Mouse (Mus musculus) lung, adult 2 months (tissue): ENCODE data around the gene BC049762. TPM values are rescaled to one million over a fixed set of nuclear protein-coding genes. Genes with fewer than 3 reads are reported as not detected.
A peak's percentile ranks its signal among the peaks of the same experiment; 100 is the strongest.

Experiments
- DNase-seq: peaks from one replicate; pipeline ENCODE4 v3.0.0; 2022
- H3K4me1 ChIP-seq: fragments of 200-500 bp; 2 replicates; pipeline ENCODE4 v1.6.1; 2011; ENCODE audit warnings: low read length; ENCODE audit not compliant: control insufficient read depth, insufficient read depth
- H3K4me3 ChIP-seq: fragments of 200-500 bp; replicated peaks from 2 replicates; pipeline ENCODE3; 2011; ENCODE audit warnings: low read depth, mild to moderate bottlenecking, control low read depth, low read length; ENCODE audit errors: extremely low read depth
- CTCF ChIP-seq: fragments of 200-500 bp; IDR thresholded peaks from 2 replicates; pipeline ENCODE4 v1.5.1; 2011; ENCODE audit warnings: mild to moderate bottlenecking, low read length, control low read depth; ENCODE audit not compliant: insufficient read depth
- POLR2A ChIP-seq: fragments of 200-500 bp; IDR thresholded peaks from 2 replicates; pipeline ENCODE4 v1.6.1; 2011; ENCODE audit warnings: low read depth, mild to moderate bottlenecking, control low read depth, low read length, borderline replicate concordance; ENCODE audit errors: extremely low read depth
- WGBS: fragments of 180-500 bp; shearing (Covaris S2); methylation state at CpG from one replicate; pipeline ENCODE4 v1.1.7; 2018; 5-methylcytosine and 5-hydroxymethylcytosine counted together
- polyA plus RNA-seq: library from polyadenylated mRNA; depleted of rRNA; stranded (reverse); fragments of >200 nt; gene quantifications from 2 replicates; pipeline ENCODE4 v1.2.3, GENCODE M21; 2012; rRNA removed

BC049762 gene
- not detected in 2 replicates for polyA plus RNA-seq

GRCm38 (mm10) chr11:51262342-51263285 lies at the start of gene BC049762:
Gene BC049762, minus strand, starts transcription at chr11:51263046.
- Histone ChIP-seq H3K4me1 (peaks cover 12% of the 10 kb centered on the region), H3K4me3 (peak within 1 kb of the TSS; percentile 96)
- peak; percentile 99 for DNase-seq
- WGBS = 6% methylated on average over 57 of the region's 57 CpGs
- TF ChIP-seq POLR2A (peak; percentile 99), CTCF (no peak)

GRCm38 (mm10) chr11:51311846-51312245 lies 49.0 kb upstream of the BC049762 start:
- no peak for TF ChIP-seq POLR2A
- TF ChIP-seq CTCF = no peak
- Histone ChIP-seq H3K4me1 (no peaks in the 10 kb centered on the region; the same call in 1 of the 2 replicates), H3K4me3 (no peak overlapping the region)
- no peak for DNase-seq
- WGBS = 88% methylated on average over 8 of the region's 8 CpGs

GRCm38 (mm10) chr11:51308306-51308705 lies 45.5 kb upstream of the BC049762 start:
- Histone ChIP-seq H3K4me1 (no peaks in the 10 kb centered on the region; the same call in 1 of the 2 replicates), H3K4me3 (no peak overlapping the region)
- 41% methylated on average over 5 of the region's 5 CpGs for WGBS
- TF ChIP-seq POLR2A (no peak), CTCF (no peak)
- peak; percentile 42 for DNase-seq

GRCm38 (mm10) chr11:51303981-51304553 lies 41.2 kb upstream of the BC049762 start:
- Histone ChIP-seq H3K4me1 (no peaks in the 10 kb centered on the region; the same call in 1 of the 2 replicates), H3K4me3 (no peak overlapping the region)
- 69% methylated on average over 12 of the region's 12 CpGs for WGBS
- TF ChIP-seq CTCF (no peak), POLR2A (no peak)
- DNase-seq = no peak

- no peaks in the 10 kb centered on the region; the same call in 1 of the 2 replicates for H3K4me1 ChIP-seq
- 85% methylated on average over 5 of the region's 5 CpGs for WGBS
- no peak overlapping the region for H3K4me3 ChIP-seq
- TF ChIP-seq POLR2A (no peak), CTCF (no peak)
- DNase-seq = no peak
These were observed 39.5 kb upstream of the BC049762 start for GRCm38 (mm10) chr11:51302396-51302795.

GRCm38 (mm10) chr11:51298691-51299090 lies 35.8 kb upstream of the BC049762 start:
- Histone ChIP-seq H3K4me3 (no peak overlapping the region), H3K4me1 (no peaks in the 10 kb centered on the region; the same call in 1 of the 2 replicates)
- no peak for DNase-seq
- 74% methylated on average over 4 of the region's 4 CpGs for WGBS
- TF ChIP-seq POLR2A (no peak), CTCF (no peak)

GRCm38 (mm10) chr11:51295742-51296141 lies 32.9 kb upstream of the BC049762 start:
- TF ChIP-seq POLR2A (no peak), CTCF (no peak)
- H3K4me3 ChIP-seq = no peak overlapping the region
- peaks cover under 1% of the 10 kb centered on the region for H3K4me1 ChIP-seq
- no peak for DNase-seq
- 72% methylated on average over 3 of the region's 3 CpGs for WGBS

GRCm38 (mm10) chr11:51293956-51294530 lies 31.2 kb upstream of the BC049762 start:
- Histone ChIP-seq H3K4me3 (no peak overlapping the region), H3K4me1 (peaks cover 8% of the 10 kb centered on the region)
- no peak for TF ChIP-seq POLR2A
- TF ChIP-seq CTCF = no peak
- no peak for DNase-seq
- 62% methylated on average over 2 of the region's 2 CpGs for WGBS

GRCm38 (mm10) chr11:51290066-51290955 lies 27.5 kb upstream of the BC049762 start:
- 4% methylated on average over 74 of the region's 74 CpGs for WGBS
- H3K4me3 ChIP-seq = peak overlapping the region; percentile 84
- peaks cover 9% of the 10 kb centered on the region for H3K4me1 ChIP-seq
- no peak for TF ChIP-seq POLR2A
- TF ChIP-seq CTCF = no peak
- DNase-seq = peak; percentile 48
